Mouse (Mus musculus): ENCODE results near the gene Urb1.

- TF ChIP-seq CTCF (conservative IDR thresholded peaks at IDR 0.05 in 1 of 2, IDR thresholded peaks at IDR 0.05 in 1 of 2; ENCODE audit: low read depth in 2 of 2, low read length in 2 of 2) (no peak), POLR2A (IDR thresholded peaks at IDR 0.05; ENCODE audit: low read depth, low read length) (no peak), ETS1 (conservative IDR thresholded peaks at IDR 0.05; ENCODE audit: low read depth, low read length) (no peak), SMC3 (IDR thresholded peaks at IDR 0.05; ENCODE audit: low read depth, low read length) (no peak), EP300 (IDR thresholded peaks at IDR 0.05; ENCODE audit: low read length) (no peak), ELF1 (IDR thresholded peaks at IDR 0.05; ENCODE audit: low read depth, low read length) (no peak), TCF12 (IDR thresholded peaks at IDR 0.05; ENCODE audit: low read depth, low read length) (no peak), SIN3A (IDR thresholded peaks at IDR 0.05; ENCODE audit: low read length) (no peak), POLR2AphosphoS2 (IDR thresholded peaks at IDR 0.05; ENCODE audit: low read depth, low read length) (no peak), ZC3H11A (IDR thresholded peaks at IDR 0.05; ENCODE audit: low read depth, low read length) (no peak), CHD2 (IDR thresholded peaks at IDR 0.05; ENCODE audit: low read length) (no peak)
Measured at GRCm38 (mm10) chr16:90798446-90798845, 11.8 kb downstream of the Urb1 start.

Measured in CH12.LX (cell line).